Mouse (Mus musculus): ENCODE data around the gene Brinp3.

DNA sequence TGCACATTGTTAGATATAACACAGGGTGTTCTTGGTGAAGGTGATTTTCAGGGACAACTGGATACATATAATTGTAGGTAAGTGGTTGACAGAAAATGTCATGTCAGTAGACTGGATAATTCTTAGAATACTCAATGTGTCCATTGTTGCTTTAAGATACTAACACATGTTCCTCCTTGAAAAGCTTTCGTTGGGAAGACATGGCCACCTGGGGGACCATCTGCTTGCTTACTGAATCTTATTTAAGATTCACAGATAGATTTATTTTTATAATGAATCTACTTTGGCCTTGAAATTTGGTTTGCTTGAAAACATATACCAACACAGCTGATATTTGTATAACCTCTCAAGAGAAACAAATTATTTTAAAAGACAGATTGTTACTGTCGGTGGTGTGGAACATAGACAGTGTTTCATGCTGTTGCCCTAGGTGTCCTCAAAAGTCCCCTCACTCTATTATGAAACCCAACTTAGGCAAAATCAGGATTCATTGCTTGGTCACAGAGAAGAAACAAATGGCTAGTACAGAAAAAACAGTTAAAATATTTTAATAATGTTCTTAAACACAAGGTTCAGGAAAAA is 52.4 kb downstream of the Brinp3 start:
- TF ChIP-seq GATA1 (IDR thresholded peaks at IDR 0.05; ENCODE audit: low read length), result no peak
- no peak for TF ChIP-seq TAL1 (IDR thresholded peaks at IDR 0.05; ENCODE audit: low read length)

Data from erythroblast, embryonic 14.5 days (primary cell).